Mouse (Mus musculus) regulatory T cell (primary cell): ENCODE results near the gene Ubxn10.

Experiments used
- in situ Hi-C: fragments of 300-600 bp; cut with MboI, MseI; formaldehyde crosslinking; loops from one replicate; pipeline ENCODE4 v1.15.1; 2025; ENCODE audit warnings: high pct_unique_total_duplicates

Ubxn10 gene

DNA sequence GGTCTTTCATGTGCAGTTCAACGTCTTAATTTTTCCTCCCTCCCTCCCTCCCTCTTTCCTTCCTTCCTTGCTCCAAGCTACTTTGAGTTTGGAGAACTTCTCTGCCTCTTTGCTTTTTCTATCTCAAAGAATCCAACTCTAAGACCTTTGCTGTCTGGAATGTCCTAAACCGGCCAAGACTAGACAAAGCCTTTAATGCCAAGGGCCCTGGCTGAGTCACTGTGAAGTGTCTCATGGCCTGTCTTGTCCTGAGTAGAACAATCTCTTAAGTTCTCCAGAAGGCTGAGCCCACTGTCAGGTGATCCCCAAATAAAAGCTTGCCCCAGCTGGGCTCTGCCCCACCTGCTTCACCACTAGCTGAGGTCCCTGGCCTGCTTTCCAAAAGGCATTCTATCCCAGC lies 34.9 kb downstream of the Ubxn10 start:
- in situ Hi-C loops: no loop called here

DNA sequence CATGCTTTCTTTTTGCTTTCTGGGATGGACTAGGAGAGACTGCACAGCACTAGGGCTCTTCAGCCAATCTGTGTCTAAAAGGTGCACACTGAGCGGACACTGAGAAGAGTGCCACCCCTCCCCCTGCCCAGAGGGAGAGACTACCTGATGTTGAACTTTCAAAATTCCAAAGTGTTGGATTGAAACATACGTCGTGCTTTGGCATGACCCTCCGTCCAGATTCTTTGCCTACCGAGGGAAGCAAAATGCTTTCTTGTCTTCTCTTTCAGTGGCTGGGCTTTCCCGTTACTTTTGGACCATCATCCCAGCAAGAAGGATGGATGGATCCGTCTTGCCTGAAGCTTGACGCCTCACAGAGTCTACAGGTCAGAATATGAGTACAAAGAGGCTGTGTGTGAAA lies 35.9 kb downstream of the Ubxn10 start:
- in situ Hi-C loops: no loop called here

DNA sequence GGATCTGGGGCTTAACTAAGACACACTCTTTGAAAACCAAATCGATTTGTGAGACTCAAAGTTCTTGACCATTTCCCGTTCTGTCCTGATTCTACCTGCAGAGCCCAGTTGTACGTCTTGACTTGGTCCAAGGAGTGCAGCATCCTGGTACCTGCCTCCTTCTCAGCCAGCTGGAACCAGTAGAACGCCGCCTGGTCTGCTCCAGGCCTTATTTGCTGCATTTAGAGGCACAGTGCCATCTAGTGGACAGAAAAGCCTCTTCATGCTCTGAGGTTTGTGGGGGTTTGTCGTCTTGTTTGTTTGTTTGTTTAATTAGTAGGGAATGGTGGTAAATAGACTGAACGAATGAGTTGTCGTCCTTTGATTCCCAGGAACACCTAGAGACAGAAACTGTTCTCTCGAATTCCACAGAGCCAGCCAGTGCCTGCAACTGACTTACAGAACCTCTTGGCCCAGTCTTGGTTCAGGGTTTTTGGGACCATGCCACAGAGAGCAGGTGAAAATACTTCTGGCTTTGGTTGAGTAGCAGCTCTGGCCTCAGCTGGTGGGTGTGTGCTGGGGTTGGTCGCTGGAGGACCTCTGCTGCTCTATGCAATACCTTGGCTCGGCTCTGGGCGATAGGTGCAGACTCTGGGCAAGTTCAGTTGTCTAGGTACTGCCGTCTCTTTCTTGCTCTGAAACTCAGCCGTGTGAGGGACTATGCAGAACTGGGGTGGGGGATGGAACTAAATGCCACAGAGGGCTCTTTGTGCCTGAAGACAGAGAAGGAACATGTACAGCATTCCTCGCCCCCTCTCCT lies 36.6 kb downstream of the Ubxn10 start:
- in situ Hi-C loops: no loop called here

DNA sequence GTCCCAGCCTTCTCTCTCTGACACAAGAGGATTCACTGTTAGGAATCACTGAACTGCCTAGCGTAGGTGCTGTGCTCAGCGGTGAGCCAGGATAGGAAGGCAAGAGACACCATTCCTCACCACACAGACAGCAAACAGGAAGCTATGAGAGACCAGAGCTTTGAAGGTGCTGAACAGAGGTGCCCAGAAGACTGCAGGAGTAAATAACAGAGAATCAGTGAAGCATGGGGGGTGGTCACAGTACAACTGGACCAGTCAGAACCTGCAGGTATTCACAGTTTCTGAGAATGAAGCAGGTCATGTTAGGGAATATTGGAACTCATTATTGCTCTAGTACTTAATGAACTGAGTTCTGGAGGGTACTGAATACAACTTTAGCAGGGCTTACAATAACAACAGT lies 38.7 kb downstream of the Ubxn10 start:
- in situ Hi-C loops: no loop called here

DNA sequence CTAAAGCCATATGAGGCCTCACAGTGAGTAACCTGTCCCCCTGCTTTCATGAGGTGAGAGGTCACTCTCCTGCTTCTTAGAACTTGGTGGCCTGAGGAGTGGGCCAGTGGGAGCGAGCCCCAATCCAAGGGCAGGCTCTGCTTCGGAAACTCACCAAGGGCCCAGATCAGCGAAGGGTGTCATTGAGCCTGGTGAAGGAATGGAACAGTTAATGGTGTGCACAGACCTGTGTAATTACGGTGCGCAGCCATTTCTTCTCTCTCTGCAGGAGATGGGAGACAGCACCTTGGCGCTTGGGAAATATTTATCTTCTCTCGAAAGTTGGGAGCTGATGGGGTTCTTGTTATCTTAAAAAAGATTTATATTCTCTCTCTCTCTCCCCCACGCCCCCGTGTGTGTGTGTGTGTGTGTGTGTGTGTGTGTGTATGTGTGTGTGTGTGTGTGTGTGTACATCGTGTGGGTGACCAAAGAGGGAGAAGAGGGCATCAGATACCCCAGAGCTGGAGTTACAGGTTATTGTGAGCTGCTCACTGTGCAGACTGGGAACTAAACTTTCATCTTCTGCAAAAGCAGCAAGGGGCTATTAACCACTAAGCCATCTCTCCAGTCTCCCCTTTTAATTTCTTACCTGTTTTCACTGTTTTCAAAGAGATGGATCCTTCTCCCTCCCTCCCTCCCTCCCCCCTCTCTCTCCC lies 39.7 kb downstream of the Ubxn10 start:
- in situ Hi-C loops: no loop called here

DNA sequence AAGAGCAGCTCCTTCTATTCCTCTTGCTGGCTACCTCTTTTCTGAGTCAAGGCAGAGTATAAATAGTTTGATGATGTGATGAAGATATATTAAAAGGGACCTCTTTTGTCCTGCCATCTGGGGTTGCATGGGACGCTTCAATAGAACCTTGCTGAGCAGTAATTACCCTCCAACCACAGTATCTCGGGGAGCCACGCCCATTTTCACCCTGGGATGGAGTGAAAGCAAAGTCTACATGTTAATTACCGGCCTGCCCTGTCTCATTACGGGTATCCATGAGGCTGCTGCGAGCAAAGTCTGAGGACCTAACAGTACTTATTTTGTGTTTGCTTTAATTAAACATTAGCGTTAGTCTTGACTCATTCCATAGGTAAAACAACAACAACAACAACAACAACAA lies 40.2 kb downstream of the Ubxn10 start:
- in situ Hi-C loops: no loop called here

DNA sequence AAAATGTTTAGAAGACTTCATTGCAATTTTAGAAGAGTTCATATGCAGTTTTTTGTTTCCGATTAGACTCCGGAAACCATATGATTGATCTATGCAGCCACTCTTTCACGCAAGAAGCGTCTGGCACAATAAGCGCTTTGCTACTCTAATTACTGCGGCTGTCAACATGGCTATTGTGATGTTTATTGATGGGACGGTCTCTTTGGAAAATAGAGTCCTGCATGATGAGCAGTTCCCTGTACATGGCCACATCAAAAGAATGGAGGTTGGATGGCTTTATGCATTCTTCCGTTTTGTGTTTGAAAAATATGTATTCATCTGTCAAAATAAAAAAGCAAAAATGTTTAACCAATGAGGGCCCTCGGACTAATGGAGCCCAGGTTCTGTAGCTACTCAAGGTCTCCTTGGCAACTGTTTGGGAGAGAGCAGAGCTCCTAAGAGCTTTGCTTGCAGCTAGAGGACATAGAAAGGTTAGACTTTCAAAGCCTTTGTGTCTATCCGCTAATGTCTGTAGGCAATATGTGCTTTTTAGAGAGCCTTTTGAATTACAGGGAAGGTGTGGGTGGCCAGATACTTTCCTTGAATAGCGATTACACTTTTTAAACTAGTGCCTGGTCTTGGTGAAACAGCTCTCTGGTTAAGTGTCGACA lies 43.8 kb downstream of the Ubxn10 start:
- in situ Hi-C loops: no loop called here

DNA sequence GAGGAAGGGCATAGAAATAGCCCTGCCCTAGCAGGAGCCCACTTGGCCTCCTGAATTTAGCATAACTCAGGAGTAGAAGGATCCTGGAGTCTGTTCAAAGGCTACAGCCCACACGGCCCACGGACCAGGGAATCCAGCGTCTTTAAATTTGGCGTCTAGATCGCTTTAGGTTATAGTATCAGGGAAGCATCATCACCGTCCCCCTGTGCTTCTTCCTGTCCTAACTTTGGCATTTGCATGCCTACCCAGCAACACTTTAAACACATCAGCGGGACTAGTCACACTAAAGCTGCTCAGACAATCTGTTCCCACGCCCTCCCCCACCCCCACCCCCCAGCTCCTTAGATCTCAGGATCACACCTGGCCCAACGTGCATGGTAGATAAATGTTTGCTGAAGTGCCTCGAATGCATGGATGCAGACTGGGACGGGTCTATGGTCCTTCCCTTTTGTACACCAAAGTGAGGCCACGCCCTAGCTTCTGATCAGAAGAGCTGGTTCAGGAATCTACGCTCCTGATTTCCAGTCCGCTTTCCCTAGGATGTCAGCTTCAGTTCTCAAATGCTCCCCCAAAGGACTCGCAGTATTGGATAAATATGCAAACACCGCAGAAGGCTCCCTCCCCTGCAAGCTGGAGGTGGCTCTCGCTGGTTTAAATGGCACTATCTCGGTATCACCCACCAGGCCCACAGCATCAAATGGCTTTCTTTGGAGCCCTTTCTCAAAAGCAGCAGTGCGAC lies 45.4 kb downstream of the Ubxn10 start:
- in situ Hi-C loops: no loop called here

DNA sequence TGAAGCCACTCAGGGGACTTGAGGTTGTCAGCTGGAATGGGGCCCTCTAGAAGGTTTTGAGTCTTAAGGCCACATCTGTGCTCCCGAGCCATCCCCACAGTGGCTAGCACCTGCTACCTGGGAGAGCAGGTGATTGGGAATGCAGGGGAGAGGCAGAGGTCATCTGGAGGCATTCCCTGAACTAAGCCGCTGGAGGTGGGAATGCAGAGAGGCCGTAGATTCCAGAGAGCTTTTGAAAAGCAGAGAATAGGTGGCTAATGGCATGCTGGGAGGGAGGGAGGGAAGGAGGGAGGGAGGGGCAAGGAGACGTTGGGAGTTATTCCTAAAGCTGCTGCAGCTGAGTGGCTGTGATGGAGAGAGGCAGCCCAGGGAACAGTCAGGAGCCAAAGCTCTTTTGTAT lies 46.4 kb downstream of the Ubxn10 start:
- in situ Hi-C loops: no loop called here

DNA sequence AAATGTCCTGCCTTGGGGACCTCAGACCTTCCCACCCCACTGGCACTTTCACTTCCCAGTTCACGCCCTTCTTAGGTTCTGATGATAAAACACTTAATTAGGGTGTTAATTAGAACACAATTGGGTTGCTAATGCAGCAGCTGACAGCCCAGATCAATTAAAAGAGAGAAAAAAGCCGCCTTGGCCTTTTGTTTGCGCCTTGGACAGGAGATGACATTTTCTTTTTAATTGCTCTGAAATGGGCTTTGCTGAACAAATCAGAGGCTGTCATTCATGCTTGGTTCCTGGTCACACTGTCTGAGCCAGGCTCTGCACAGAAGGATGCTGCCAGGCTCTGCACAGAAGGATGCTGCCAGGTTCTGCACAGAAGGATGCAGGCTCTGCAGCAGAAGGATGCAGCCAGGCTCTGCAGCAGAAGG lies 47.9 kb downstream of the Ubxn10 start:
- in situ Hi-C loops: no loop called here

DNA sequence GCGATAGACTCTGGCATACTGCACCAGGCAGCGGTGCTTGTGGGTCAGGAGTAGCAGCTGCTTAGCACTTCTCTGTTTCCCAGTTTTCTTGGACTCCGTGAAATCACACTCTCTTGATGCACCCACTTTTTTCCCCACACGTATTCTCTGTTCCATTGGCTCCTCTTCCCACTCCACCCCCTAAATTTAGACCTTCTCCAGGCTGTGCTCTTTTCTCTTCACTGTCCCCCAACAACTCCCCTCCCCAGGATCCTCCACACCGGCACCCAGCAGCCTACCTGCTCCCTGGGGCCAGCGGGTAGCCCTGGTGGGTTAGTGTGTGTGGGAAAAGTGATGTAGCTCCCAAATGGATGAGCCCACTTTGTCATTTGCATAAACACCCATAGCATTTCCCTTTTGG lies 51.2 kb downstream of the Ubxn10 start:
- in situ Hi-C loops: no loop called here

DNA sequence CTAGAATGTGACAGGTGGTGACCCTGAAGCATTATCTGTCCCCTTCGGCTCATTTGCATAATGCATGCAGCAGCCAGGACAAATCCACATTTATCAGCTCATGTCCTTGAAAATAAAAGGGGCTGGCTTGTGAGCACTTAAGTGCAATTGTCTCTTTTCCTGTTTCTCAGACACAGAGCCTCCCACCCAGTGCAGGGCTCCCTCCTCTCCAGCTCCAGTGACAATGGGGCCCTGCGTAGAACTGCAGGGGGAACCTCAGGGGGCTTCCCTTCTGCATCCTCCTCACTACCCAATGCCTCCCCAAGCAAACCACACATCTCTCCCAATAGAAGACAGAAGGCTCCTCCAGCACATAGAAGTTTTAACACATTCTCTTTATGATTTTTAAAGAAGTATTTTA lies 54.2 kb downstream of the Ubxn10 start:
- in situ Hi-C loops: no loop called here

DNA sequence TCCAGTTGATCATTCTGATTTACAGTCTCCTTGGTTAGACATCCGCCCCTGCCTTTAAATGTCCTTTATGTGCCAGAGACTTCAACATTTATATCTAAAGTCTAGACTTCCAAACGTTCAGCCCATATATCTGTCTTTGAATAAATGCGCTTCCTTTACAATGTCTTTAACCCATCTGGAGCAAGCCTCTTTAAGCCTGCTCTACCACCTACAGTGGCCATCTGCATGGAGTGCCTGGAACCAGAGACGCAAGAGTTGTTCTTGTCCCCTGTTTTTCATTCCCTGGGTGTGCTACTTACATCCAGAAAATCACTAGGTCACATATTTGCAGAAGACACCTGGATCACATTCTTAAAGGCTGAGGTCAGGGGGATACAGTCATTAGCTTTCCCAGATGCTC lies 56.8 kb downstream of the Ubxn10 start:
- in situ Hi-C loops: no loop called here

DNA sequence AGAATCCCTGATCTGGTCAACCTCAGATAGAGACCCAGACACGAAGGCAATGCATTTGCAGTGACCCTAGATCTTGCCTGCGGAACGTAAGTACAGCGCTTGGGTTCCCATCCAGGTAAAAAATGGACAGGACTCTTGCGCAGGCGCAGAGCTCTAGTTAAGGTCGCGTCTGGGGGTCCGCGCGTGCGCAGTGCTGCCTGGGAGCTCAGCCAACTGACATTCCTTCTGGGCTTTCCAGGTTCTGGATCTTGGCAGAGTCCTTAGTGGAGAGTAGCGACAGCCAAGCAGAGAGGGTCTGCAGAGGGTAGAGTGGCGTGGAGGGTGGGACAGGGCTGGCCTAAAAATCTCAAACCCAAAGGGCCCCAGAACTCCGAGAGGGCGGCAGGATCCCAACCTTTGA lies 59.4 kb downstream of the Ubxn10 start:
- in situ Hi-C loops: no loop called here

DNA sequence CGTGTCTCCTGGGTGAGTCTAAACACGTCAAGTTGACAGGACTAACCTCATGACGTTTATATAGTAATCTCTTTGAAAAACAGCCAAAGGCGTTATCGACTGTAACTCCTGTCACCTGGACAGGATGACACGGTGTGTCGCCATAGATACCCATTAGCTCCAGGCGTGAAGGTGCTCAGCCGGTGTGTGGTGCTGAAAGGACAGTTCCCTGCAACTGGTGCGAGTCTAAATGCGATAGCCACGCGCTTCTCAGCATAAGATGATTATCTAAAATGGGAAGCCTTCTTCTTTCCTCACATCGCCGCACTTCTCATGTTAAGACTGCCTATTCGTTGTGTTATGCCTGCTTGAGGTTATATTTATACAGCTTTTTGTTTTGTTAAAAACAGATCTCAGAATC lies 60.5 kb downstream of the Ubxn10 start:
- in situ Hi-C loops: no loop called here

DNA sequence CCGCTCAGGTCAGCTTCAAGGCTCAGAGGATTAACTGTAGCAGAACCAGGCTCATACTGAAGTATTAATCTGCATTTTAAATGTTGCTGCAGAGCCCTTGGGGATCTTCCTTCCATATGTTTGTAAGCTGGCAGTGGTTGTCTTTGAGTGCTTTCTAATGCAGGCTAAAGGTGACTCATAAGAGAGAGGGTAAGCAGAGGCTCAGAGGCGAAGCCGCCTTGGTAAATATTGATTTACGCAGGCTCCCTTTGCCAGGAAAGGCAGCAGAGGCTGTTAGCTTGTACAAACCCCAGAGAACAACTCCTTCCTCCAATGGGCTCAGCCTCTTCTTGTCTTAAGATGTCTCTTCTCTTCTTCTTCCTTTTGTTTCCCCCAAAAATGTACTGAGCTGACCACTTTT lies 64.8 kb downstream of the Ubxn10 start:
- in situ Hi-C loops: no loop called here

DNA sequence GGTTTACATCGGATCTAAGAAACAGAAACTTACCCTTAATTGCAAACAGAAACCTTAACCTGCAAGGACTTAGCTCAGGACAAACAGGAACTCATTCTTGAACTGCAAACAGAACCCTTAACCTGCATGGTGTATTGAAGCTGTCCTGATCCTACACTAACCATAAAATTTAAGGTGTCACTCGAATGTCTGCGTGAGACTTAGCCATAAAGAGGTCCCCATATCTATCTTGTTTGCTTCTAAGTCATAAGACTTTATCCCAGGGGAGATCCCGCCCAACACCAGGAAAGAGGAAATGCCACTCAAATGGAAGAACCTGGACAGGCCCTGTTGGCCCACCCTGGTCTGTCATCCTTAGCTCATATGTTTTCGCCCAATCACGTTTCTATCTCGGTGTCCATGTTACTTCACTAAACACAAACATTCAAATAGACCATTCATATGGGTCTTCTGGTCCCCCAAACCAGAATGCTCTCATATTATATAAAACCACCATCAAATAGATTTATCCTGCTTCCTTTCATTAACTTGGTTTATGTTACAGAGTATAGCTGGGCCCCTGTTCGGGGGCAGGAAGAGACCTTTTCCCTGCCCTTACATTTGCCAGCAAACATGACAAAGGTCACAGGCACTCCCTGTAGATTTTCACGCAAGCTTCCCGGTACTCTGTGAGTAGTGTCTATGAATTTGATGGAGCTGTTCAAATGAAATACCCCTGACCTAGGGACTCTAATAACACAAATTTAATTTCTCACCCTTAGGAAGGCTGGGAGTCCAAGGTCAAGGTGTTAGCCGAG lies 66.7 kb downstream of the Ubxn10 start:
- in situ Hi-C loops: no loop called here

DNA sequence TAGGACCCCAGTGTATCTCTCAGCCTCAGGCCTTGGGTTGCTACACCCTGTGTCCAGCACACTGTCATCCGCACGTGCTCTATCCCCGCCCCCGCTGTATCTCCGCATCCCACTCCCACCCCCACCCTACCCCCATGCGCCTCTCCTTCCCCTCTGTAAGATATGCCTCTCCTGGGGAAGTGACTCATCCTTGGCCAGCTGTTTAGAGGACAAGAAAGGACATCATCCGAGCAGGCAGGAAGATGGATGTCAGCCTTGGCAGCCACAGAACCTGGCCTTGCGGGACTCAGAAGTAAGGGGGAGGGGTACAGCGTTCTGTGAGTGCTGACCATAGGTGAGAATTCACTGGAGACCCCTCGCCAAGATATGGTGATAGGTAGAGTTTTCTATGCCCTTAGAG lies 70.4 kb downstream of the Ubxn10 start:
- in situ Hi-C loops: no loop called here

DNA sequence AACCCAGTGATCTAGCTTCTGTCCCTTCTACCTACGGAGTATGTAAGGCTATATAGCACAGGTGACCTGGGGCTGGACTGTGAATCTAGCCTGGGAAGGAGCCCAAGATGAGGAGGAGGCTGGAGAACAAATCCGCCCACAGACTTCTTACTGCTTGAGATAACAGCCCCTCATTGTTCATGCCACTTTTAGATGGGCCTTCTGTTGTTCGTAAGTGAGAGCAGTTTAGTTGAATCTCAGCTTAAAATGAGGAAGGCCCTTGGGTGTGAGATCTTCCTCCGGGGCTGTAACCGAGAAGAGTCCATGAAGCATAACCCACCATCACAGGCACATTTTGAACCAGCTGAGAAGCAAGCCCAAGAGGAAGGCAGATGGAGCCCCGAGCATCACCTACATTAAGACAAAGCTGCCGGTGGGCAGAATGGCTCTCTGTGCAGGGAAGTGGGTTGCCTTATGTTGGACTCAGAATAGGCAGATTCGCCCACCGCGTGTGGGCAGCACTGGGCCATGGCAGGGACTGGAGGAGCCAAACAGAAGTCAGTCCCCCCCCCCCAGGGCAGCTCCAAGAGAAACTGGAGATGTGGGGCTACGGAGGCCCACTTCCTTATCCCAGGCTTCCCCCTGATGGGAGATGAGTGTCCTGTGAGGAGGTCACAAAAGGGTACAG lies 76.9 kb downstream of the Ubxn10 start:
- in situ Hi-C loops: no loop called here
